Mouse (Mus musculus) kidney, adult 10 weeks (tissue): ENCODE data around the gene Ulbp1. TPM values are rescaled to one million over a fixed set of nuclear protein-coding genes. Genes with fewer than 3 reads are reported as not detected.

Experiments used
- polyA plus RNA-seq: library from polyadenylated mRNA; stranded (reverse); fragments of 350-450 nt; fragmentation: Illumina TruSeq; extraction: RNeasy Lipid Tissue Mini Kit (QIAGEN cat#74804); gene quantifications from one replicate; pipeline ENCODE4 v1.2.3, GENCODE M21; 2014; ENCODE audit warnings: low read depth, low replicate concordance

Gene Ulbp1
- polyA plus RNA-seq: 0.53 TPM

DNA sequence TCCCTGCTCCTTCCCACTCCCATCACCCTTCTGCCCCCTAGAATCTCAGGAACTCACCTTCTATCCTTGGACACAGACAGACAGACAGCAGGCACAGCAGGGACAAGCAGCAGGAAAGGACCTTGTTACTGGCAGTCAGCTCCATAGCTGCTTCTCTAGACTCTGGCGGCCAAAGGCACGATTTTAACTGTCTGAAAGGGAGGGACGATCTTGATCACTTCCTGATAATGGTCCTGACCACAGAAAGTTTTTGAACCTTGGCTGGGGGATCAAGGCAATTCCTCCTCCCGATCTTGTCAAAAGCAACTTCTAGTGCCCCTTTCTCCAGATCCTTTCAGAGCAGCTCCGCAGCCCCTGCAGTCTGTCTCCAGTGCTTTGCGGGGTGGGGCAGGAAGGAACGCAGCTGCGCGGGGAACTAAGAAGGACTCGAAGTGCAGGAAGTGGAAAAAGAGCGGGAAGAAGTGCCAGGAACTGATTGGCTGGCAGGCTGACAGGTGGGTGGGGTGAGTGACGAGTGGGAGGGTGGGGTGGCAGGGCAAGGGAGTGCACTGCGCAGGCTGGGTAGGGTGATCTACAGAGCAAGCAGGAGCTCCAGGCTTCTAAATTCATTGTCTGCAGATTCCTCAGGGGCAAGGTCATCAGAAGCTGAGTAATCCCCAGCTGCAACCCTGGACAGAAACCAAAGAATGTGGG lies at the start of gene Ulbp1:
Gene Ulbp1, minus strand, starts transcription at position 442 of the 693 bp plus-strand sequence.

Other genes starting within 250 kb of the Ulbp1 start
- 14.5 TPM for gene Lrp11, start 116.2 kb upstream of the Ulbp1 start, polyA plus RNA-seq
- gene Nup43, start 193.9 kb upstream of the Ulbp1 start, polyA plus RNA-seq: 14.7 TPM
- 87.1 TPM for gene Pcmt1, start 207.5 kb upstream of the Ulbp1 start, polyA plus RNA-seq
- gene Lats1, start 207.6 kb upstream of the Ulbp1 start, polyA plus RNA-seq: 45.8 TPM